Mouse (Mus musculus) intestine, embryonic 16.5 days (tissue): Measurements from ENCODE around the gene Ubap1. TPM values are rescaled to one million over a fixed set of nuclear protein-coding genes. Genes with fewer than 3 reads are reported as not detected.

ENCODE experiments used
- ATAC-seq: fragments of 200-750 bp; cut with Nextera tagmentation; 2 replicates; pipeline ENCODE4 v1.8.0; 2017; ENCODE audit warnings: moderate TSS enrichment, moderate library complexity
- H3K27ac ChIP-seq: fragments of 300-500 bp; sonication (generic); 2 replicates; pipeline ENCODE4 v1.5.1; 2014; ENCODE audit warnings: mild to moderate bottlenecking, low read length
- H3K27me3 ChIP-seq: fragments of 300-500 bp; sonication (generic); replicated peaks from 2 replicates; pipeline ENCODE4 v1.6.1; 2014; ENCODE audit warnings: low read length, control low read depth, mixed read lengths; ENCODE audit not compliant: control insufficient read depth, insufficient read depth
- H3K36me3 ChIP-seq: fragments of 300-500 bp; sonication (generic); 2 replicates; pipeline ENCODE4 v1.6.1; 2014; ENCODE audit warnings: low read length, control low read depth; ENCODE audit not compliant: control insufficient read depth, insufficient read depth
- H3K4me1 ChIP-seq: fragments of 300-500 bp; sonication (generic); 2 replicates; pipeline ENCODE4 v1.6.1; 2014; ENCODE audit warnings: low read length, control low read depth, mixed read lengths; ENCODE audit not compliant: control insufficient read depth, insufficient read depth
- H3K4me2 ChIP-seq: fragments of 300-500 bp; sonication (generic); 2 replicates; pipeline ENCODE4 v1.6.1; 2014; ENCODE audit warnings: low read depth, low read length, control low read depth
- H3K4me3 ChIP-seq: fragments of 300-500 bp; sonication (generic); 2 replicates; pipeline ENCODE4 v1.5.1; 2014; ENCODE audit warnings: mild to moderate bottlenecking, low read length
- H3K9ac ChIP-seq: fragments of 300-500 bp; sonication (generic); 2 replicates; pipeline ENCODE4 v1.6.1; 2014; ENCODE audit warnings: low read depth, low read length
- H3K9me3 ChIP-seq: fragments of 300-500 bp; sonication (generic); 2 replicates; pipeline ENCODE4 v1.6.1; 2016; ENCODE audit warnings: low read length, control low read depth; ENCODE audit not compliant: control insufficient read depth
- whole genome bisulfite sequencing: fragments of 180-500 bp; shearing (Covaris S2); extraction: QIAGEN DNeasy Blood & Tissue Kit; methylation state at CpG from one replicate; pipeline ENCODE4 v1.1.7; 2014; 5-methylcytosine and 5-hydroxymethylcytosine counted together
- polyA plus RNA-seq: library from polyadenylated mRNA; unstranded; fragments of >200 nt; fragmentation: Nextera tagmentation; extraction: Ambion mirVana; gene quantifications from 2 replicates; pipeline ENCODE4 v1.2.1, GENCODE M21; 2015

Ubap1 gene
- polyA plus RNA-seq: 46.5 and 52.1 TPM in 2 replicates

DNA sequence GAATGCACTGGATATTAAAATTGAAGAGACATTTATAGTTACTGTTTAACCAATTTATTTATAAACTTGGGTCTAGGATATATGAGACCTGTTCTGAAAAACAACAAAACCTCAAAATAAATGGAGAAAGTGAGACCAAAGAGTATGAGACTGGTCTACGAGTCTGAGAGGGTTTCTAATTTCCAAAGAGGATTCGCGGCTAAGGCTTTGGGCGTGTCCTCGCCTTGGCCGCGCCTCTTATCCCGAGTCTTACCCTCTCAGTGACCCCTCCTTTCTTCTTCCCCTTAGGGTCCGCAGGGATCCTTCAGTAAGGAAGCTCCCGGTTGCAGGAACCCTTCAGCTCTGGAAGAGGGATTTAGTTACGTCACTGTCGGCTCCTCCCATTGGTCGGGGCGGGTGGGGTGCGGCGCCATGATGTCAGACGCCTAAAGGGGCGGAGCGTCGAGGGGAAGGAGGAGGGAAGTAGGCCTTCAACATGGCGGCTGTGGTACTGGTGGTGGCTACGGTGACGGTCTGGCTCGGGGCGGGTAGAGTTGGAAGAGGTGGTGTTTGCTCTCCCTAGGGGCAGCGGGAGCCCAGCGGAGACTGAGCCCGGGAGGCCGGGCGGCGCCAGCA is at the start of gene Ubap1:
Ubap1 (plus strand) TSS at position 413 of the 615 bp plus-strand sequence.
- Histone ChIP-seq H3K27me3 (no peaks in the 10 kb centered on the region), H3K4me3 (peak within 1 kb of the TSS; percentile 69), H3K4me1 (peaks cover 6% of the 10 kb centered on the region), H3K36me3 (no peaks in the 10 kb centered on the region), H3K9me3 (no peaks in the 10 kb centered on the region), H3K4me2 (peak within 1 kb of the TSS; percentile 65), H3K27ac (peak within 1 kb of the TSS; percentile 94), H3K9ac (peak within 1 kb of the TSS; percentile 84)
- WGBS: under 1% methylated on average over 31 of the region's 31 CpGs
- ATAC-seq: peak; percentile 99

DNA sequence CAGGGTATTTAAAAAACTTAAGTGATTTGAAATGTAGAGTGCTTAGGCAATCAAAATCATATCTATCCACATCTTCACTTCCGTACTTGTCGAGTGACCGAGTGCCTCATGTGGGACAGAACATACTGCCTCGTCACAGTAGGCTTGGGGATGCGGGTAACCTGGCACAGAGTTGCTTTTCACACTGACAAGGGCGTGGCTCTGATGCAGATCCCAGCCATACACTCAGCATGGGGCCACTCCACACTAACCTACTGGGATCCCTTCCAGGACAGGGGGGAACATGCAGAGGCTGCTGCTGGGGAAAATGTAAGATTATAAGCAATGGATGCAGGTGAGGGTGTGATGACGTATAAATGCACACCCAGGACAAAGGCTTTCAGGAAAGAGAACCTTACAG is 45.1 kb upstream of the Ubap1 start:
- WGBS: 87% methylated on average over 7 of the region's 7 CpGs
- Histone ChIP-seq H3K9ac (no peak overlapping the region), H3K4me1 (no peaks in the 10 kb centered on the region), H3K4me3 (no peak overlapping the region), H3K36me3 (peaks cover 21% of the 10 kb centered on the region), H3K4me2 (no peak overlapping the region), H3K27me3 (no peaks in the 10 kb centered on the region), H3K27ac (no peak overlapping the region), H3K9me3 (no peaks in the 10 kb centered on the region)
- ATAC-seq: no peak

DNA sequence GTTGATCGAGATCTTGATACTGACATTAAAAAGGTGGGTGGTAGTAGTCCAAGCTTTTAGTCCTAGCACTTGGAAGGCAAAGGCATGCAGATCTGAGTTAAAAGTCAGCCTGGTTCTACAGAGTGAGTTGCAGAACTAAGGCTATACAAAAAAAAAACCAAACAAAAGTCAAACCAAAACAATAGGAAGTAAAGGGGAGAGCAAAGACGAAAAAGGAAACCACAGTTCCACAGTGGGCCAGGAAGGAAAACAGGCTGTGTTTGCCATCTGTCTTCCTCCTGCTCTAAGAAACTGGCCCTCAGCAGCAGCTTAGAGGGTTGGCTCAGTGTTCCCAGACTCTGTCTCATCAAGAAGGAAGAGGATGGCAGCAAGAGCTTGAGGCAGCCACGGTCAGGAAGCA is 44.5 kb upstream of the Ubap1 start:
- H3K36me3 ChIP-seq: peaks cover 19% of the 10 kb centered on the region
- no peaks in the 10 kb centered on the region for H3K27me3 ChIP-seq
- no peak overlapping the region for H3K9ac ChIP-seq
- H3K4me2 ChIP-seq: no peak overlapping the region
- ATAC-seq: no peak
- WGBS: 65% methylated on average over 3 of the region's 3 CpGs
- H3K4me3 ChIP-seq: no peak overlapping the region
- H3K9me3 ChIP-seq: no peaks in the 10 kb centered on the region
- no peaks in the 10 kb centered on the region for H3K4me1 ChIP-seq
- H3K27ac ChIP-seq: no peak overlapping the region

DNA sequence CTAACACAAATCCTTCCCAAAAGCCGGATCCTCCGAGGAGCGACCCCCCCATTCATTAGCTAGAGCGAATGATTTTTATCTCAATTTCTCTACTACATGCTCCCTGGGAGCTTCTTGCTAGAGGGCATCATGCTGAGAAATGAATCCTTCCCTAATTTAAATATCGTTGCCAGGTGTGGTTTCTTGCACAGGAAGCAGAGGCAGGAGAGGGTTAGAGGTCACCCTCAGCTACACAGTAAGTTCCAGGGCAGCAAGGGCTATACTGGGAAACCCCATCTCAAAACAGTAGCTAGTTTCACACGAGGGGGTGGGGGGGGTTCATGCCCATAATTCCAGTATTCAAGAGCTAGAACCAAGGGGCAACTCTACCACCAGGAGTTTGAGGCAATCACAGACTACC is 41.4 kb upstream of the Ubap1 start:
- WGBS: 83% methylated on average over 6 of the region's 6 CpGs
- H3K4me3 ChIP-seq: no peak overlapping the region
- no peak for ATAC-seq
- no peaks in the 10 kb centered on the region for H3K9me3 ChIP-seq
- H3K9ac ChIP-seq: no peak overlapping the region
- H3K27me3 ChIP-seq: no peaks in the 10 kb centered on the region
- H3K4me1 ChIP-seq: peaks cover 3% of the 10 kb centered on the region; the same call in 1 of the 2 replicates
- no peak overlapping the region for H3K27ac ChIP-seq
- H3K36me3 ChIP-seq: peaks cover 8% of the 10 kb centered on the region; the same call in 1 of the 2 replicates
- H3K4me2 ChIP-seq: no peak overlapping the region

DNA sequence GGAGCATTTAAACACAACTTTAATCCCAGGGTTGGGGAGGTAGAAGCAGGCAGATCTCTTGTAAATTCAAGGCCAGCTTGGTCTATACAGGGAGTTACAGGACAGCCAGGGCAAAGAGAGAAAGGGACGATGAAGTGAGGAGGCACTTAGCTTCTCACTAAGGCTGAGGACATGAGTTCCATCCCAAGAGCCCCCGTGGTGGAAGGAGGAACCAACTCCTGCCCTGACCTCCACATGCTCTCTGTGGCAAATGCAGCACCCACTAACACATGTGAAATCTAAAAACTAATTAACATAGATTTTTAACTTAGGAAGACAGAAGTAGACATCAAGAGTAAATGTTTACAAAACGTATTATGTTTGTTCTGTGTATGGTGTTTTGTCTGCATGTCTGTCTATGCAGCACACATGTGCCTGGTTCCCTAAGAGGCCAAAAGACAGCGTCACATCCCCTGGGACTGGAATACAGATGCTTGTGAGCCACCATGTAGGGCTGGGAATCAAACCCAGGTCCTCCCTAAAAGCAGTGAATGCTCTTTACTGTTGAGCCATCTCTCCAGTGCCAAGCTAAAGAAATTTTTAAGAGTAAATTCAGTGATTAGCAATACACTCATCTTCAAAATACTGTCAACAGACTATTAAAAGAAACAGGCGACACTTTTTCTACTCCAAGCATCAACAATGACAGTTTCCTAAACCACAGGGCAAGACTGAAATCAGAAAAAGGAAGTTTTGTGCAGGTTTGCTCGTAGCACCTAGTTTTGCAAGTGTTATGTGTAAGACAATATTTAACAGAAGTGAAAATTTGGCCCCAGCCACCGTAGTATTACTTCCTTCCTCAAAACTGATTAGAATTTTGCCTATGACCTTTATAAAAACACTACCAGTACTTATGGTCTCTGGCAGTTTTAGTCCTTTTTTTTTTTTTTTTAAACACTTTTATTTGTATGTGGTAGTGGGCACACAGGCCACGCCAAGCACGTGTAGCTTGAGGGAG is 37.9 kb upstream of the Ubap1 start:
- peaks cover 8% of the 10 kb centered on the region; the same call in 1 of the 2 replicates for H3K36me3 ChIP-seq
- H3K4me3 ChIP-seq: no peak overlapping the region
- H3K27me3 ChIP-seq: no peaks in the 10 kb centered on the region
- H3K27ac ChIP-seq: no peak overlapping the region; the same call in 1 of the 2 replicates
- no peak overlapping the region for H3K9ac ChIP-seq
- ATAC-seq: no peak
- H3K4me2 ChIP-seq: no peak overlapping the region
- H3K4me1 ChIP-seq: peaks cover 17% of the 10 kb centered on the region
- 86% methylated on average over 9 of the region's 9 CpGs for WGBS
- no peaks in the 10 kb centered on the region for H3K9me3 ChIP-seq

DNA sequence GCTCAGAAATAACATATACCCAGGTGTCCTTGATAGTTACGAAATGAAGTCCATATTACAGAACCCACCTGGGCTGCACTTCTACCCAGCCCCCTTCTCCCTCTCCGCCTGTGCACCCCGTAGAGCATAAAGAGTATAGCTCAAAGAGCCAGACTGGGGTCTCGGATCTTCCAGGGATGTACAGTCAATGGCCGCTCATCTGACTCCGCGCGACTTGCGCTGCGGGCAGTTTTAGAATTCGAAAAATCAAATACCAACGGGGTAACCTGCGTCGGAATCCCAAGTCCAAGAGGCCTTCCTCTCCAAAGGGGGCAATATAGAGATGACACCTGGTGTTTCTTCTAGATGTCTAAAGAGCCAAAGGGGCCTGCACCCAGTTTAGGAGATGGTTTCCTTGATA is 35.1 kb upstream of the Ubap1 start:
- no peaks in the 10 kb centered on the region for H3K9me3 ChIP-seq
- peak overlapping the region; percentile 99 for H3K27ac ChIP-seq
- peaks cover 17% of the 10 kb centered on the region for H3K4me1 ChIP-seq
- WGBS: 9% methylated on average over 14 of the region's 14 CpGs
- peak overlapping the region; percentile 77 for H3K4me2 ChIP-seq
- ATAC-seq: no peak; the same call in 1 of the 2 replicates
- H3K9ac ChIP-seq: peak overlapping the region; percentile 99
- H3K4me3 ChIP-seq: peak overlapping the region; percentile 100
- H3K27me3 ChIP-seq: no peaks in the 10 kb centered on the region
- peaks cover 8% of the 10 kb centered on the region; the same call in 1 of the 2 replicates for H3K36me3 ChIP-seq

DNA sequence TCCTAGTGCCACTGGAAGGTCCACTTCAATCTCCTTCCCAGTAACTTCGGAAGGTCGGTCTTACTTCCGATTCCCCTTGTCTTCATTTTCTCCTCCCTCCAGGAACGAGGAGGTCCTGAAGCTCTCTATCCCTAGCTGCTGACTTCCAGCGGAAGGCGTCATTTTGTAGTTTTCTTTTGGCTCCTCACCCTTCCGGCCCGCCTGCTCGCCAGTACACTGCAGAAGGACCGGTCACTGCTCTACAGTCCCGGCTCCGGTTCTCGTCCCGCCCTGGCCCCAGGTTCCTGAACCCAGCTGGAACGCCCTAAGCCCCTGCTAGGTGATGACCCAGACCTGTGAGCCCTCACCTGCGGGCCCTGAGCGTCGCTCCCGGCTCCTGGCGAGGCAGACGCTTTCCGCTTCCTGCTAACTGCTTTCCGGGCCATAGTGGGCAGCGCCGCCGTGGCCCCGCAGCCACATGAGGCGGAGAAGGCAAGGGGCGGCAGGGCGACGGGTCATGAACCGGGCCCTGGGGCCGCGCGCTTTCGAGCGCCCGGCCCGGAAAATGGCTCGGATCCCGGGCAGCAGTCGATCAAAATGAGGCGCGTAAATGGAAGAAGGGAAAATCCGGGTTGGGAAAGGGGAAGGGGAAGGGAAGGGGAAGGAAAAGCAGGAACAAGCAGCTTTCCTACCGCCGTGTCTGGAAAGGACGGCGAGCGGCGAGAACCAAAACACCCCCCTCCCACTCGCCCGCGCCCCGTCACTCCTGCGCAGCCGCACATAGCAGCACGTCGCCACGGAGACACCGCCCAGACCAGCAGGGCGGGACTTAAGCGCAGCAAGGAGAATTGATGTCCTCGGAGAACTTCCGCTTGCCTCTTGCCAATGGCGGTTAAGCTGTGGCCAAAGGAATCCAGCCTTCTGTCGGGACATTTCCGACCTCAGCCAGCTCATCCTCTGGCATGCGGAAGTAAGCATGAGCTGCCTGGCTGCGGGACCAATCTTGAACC is 34.4 kb upstream of the Ubap1 start, which contains the start of gene Dcaf12:
Dcaf12 (minus strand) TSS at position 749 of the 989 bp plus-strand sequence.
- peaks cover 8% of the 10 kb centered on the region; the same call in 1 of the 2 replicates for H3K36me3 ChIP-seq
- under 1% methylated on average over 70 of the region's 70 CpGs for WGBS
- peaks cover 17% of the 10 kb centered on the region for H3K4me1 ChIP-seq
- no peaks in the 10 kb centered on the region for H3K9me3 ChIP-seq
- ATAC-seq: peak; percentile 97
- peak within 1 kb of the TSS; percentile 99 for H3K9ac ChIP-seq
- no peaks in the 10 kb centered on the region for H3K27me3 ChIP-seq
- peak within 1 kb of the TSS; percentile 77 for H3K4me2 ChIP-seq
- H3K4me3 ChIP-seq: peak within 1 kb of the TSS; percentile 100
- H3K27ac ChIP-seq: peak within 1 kb of the TSS; percentile 99

DNA sequence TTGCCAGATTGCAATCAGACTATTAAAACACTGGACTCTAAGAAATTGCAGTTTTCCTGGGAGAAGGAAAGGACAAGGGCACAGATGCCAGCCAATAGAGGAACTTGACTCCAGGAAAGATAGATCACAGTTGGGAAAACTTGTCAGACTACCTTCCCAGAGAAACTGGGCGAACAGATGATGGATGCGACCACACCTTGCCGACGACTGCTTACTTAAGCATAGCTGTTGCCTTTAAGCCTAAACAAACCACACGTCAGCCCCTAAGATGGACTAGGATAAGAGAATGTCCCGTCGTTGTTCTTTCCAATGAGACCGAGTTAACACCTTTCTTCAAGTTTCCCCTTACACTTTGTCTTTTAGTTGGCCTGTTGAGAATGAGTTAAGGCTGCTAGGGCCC is 33.6 kb upstream of the Ubap1 start:
- 23% methylated on average over 8 of the region's 8 CpGs for WGBS
- ATAC-seq: peak; percentile 20
- H3K9ac ChIP-seq: peak overlapping the region; percentile 99

More for the DNA sequence above, 33.6 kb upstream of the Ubap1 start:
- Histone ChIP-seq H3K4me2 (peak overlapping the region; percentile 76), H3K27me3 (no peaks in the 10 kb centered on the region), H3K4me3 (peak overlapping the region; percentile 100), H3K36me3 (peaks cover 8% of the 10 kb centered on the region; the same call in 1 of the 2 replicates), H3K9me3 (no peaks in the 10 kb centered on the region), H3K27ac (peak overlapping the region; percentile 99), H3K4me1 (peaks cover 17% of the 10 kb centered on the region)
